Comparison of ENCODE assay signal across 12 mouse cellular contexts in genomic region chr5:24526190-24526888, GRCm38 (mm10). TPM values are rescaled to one million over a fixed set of nuclear protein-coding genes. Genes with fewer than 3 reads are reported as not detected.
DNase-seq lines count a peak whose midpoint lies in the region; ATAC-seq and TF ChIP-seq lines count a peak whose summit lies in the region.
"Had no signal": no experiment of that assay in that cellular context is flagged by ENCODE, and none has a peak within 500 bp of the region (broad histone marks: within the 10 kb centered on the region; RNA-seq: fewer than 3 reads in every experiment).

No protein-coding gene starts in this region.

- H3K4me3 ChIP-seq in kidney, adult 2 months (ENCODE audit: insufficient read depth, low read depth, low read length): peak overlapping the region; percentile 9; the same call in 1 of the 2 replicates
- peak overlapping the region; percentile 38 for H3K4me3 ChIP-seq in embryonic facial prominence, embryonic 12.5 days
- peak overlapping the region; percentile 31 for H3K4me3 ChIP-seq in intestine, embryonic 14.5 days (ENCODE audit: low read depth, low read length)
- no peak overlapping the region for H3K4me3 ChIP-seq in myocyte

- no peak for DNase-seq in kidney, adult 2 months
- no peak for DNase-seq in kidney, adult 18-20 months
- DNase-seq in intestine, embryonic 14.5 days (ENCODE audit: low spot score): no peak
- no peak for DNase-seq in adrenal gland, postnatal 14 days
- no peak for DNase-seq in cerebellum, adult 18-20 months
- no peak for DNase-seq in frontal cortex, postnatal 10 days (ENCODE audit: low spot score in 2 of 2)
- DNase-seq: cerebellum, adult 8-10 months had no signal

- no peaks in the 10 kb centered on the region for H3K4me1 ChIP-seq in kidney, adult 2 months (ENCODE audit: control insufficient read depth, insufficient read depth, low read length)
- peaks cover 12% of the 10 kb centered on the region; the same call in 1 of the 2 replicates for H3K4me1 ChIP-seq in embryonic facial prominence, embryonic 12.5 days
- no peaks in the 10 kb centered on the region for H3K4me1 ChIP-seq in intestine, embryonic 14.5 days (replicated peaks; ENCODE audit: control insufficient read depth, insufficient read depth, low read length)

- H3K36me3 ChIP-seq in kidney, adult 2 months (ENCODE audit: control insufficient read depth, insufficient read depth, low read length): no peaks in the 10 kb centered on the region
- no peaks in the 10 kb centered on the region for H3K36me3 ChIP-seq in embryonic facial prominence, embryonic 12.5 days
- H3K36me3 ChIP-seq in intestine, embryonic 14.5 days (ENCODE audit: control insufficient read depth, insufficient read depth, low read length): no peaks in the 10 kb centered on the region
- H3K36me3 ChIP-seq in myocyte (ENCODE audit: control insufficient read depth, insufficient read depth): no peaks in the 10 kb centered on the region
- H3K36me3 ChIP-seq: G1E had no signal

- H3ac ChIP-seq in myocyte (ENCODE audit: control insufficient read depth, insufficient read length): peak overlapping the region; percentile 15

- TF ChIP-seq POLR2A in kidney, adult 2 months (IDR thresholded peaks at IDR 0.05; ENCODE audit: low read depth, low read length): no peak
- no peak for TF ChIP-seq POLR2A in myocyte (IDR thresholded peaks at IDR 0.05; ENCODE audit: insufficient read length, low read depth)

- H3K79me2 ChIP-seq in myocyte (ENCODE audit: control insufficient read depth, insufficient read depth): no peaks in the 10 kb centered on the region

- H3K27me3 ChIP-seq in kidney, adult 2 months (replicated peaks; ENCODE audit: control insufficient read depth, insufficient read depth, low read length): peaks cover 4% of the 10 kb centered on the region
- peaks cover 96% of the 10 kb centered on the region for H3K27me3 ChIP-seq in embryonic facial prominence, embryonic 12.5 days
- peaks cover 96% of the 10 kb centered on the region for H3K27me3 ChIP-seq in intestine, embryonic 14.5 days (replicated peaks; ENCODE audit: control insufficient read depth, insufficient read depth, low read length)
- H3K27me3 ChIP-seq in myocyte (ENCODE audit: control insufficient read depth, insufficient read depth, insufficient read length): peaks cover 71% of the 10 kb centered on the region

- peak overlapping the region; percentile 33 for H3K9ac ChIP-seq in embryonic facial prominence, embryonic 12.5 days
- no peak overlapping the region for H3K9ac ChIP-seq in intestine, embryonic 14.5 days (ENCODE audit: low read length)

- no peak for TF ChIP-seq CTCF in kidney, adult 2 months (conservative IDR thresholded peaks at IDR 0.05; ENCODE audit: insufficient read depth, insufficient read length, low read depth, low read length)

- H3K27ac ChIP-seq in kidney, adult 2 months (ENCODE audit: insufficient read depth, low read depth, low read length): no peak overlapping the region
- H3K27ac ChIP-seq in embryonic facial prominence, embryonic 12.5 days: no peak overlapping the region
- no peak overlapping the region for H3K27ac ChIP-seq in intestine, embryonic 14.5 days (ENCODE audit: low read depth)

- ATAC-seq in embryonic facial prominence, embryonic 12.5 days (ENCODE audit: insufficient number of reproducible peaks, insufficient read depth, low FRiP score, low TSS enrichment): no peak
- peak; percentile 32; the same call in 1 of the 2 replicates for ATAC-seq in intestine, embryonic 14.5 days (replicated peaks; ENCODE audit: low FRiP score, low TSS enrichment, low read depth)

- H3K4me2 ChIP-seq in embryonic facial prominence, embryonic 12.5 days (replicated peaks): peak overlapping the region; percentile 68
- peak overlapping the region; percentile 75 for H3K4me2 ChIP-seq in intestine, embryonic 14.5 days (ENCODE audit: low read length)
- no peak overlapping the region for H3K4me2 ChIP-seq in myocyte (ENCODE audit: low read depth)

- WGBS in kidney, adult 2 months: 1% methylated on average over 83 of the region's 109 CpGs
- WGBS in embryonic facial prominence, embryonic 12.5 days: 0% methylated on average over 77 of the region's 109 CpGs
- WGBS in intestine, embryonic 14.5 days: under 1% methylated on average over 73 of the region's 109 CpGs

- H3K9me3 ChIP-seq in embryonic facial prominence, embryonic 12.5 days: no peaks in the 10 kb centered on the region
- no peaks in the 10 kb centered on the region for H3K9me3 ChIP-seq in intestine, embryonic 14.5 days (ENCODE audit: control insufficient read depth, low read length)

TF ChIP-seq in myocyte, 11 proteins besides CTCF, POLR2A, EP300 and RAD21:
- TF ChIP-seq CEBPB (IDR thresholded peaks at IDR 0.05; ENCODE audit: insufficient read depth, poor library complexity, severe bottlenecking) (no peak), USF1 (IDR thresholded peaks at IDR 0.05; ENCODE audit: low read depth) (no peak), POLR2AphosphoS2 (IDR thresholded peaks at IDR 0.05; ENCODE audit: insufficient read length, low read depth) (no peak), E2F4 (IDR thresholded peaks at IDR 0.05; ENCODE audit: insufficient read depth) (no peak), MAX (IDR thresholded peaks at IDR 0.05; ENCODE audit: low read depth) (no peak), MYOG (IDR thresholded peaks at IDR 0.05; ENCODE audit: control insufficient read depth in 1 of 3, insufficient read depth in 1 of 3, insufficient read length in 2 of 3, low read depth in 2 of 3) (no peak), SRF (IDR thresholded peaks at IDR 0.05; ENCODE audit: control insufficient read depth, insufficient read length, low read depth) (no peak), REST (IDR thresholded peaks at IDR 0.05; ENCODE audit: insufficient read depth, insufficient read length) (no peak), MYOD1 (IDR thresholded peaks at IDR 0.05; ENCODE audit: control insufficient read depth in 1 of 3, insufficient read length in 2 of 3, low read depth in 2 of 3) (no peak), TCF12 (IDR thresholded peaks at IDR 0.05; ENCODE audit: insufficient read depth, poor library complexity, severe bottlenecking) (no peak), TCF3 (IDR thresholded peaks at IDR 0.05; ENCODE audit: insufficient read length, low read depth) (no peak)
TF ChIP-seq in myocyte: peak in this region for 0.

RNA-seq across cellular contexts. Expression of gene Gbx1, which starts 0.7 kb away (rescaled TPM):
- 0.05 and 0.11 TPM in 2 replicates for polyA plus RNA-seq in kidney, adult 2 months (2012; rRNA removed)
- 0.04 and 0.23 TPM in 2 replicates for polyA plus RNA-seq in embryonic facial prominence, embryonic 12.5 days (2016; fragmentation: Nextera tagmentation; extraction: Ambion mirVana)
- polyA plus RNA-seq in intestine, embryonic 14.5 days (2014; fragmentation: Nextera tagmentation; extraction: Ambion mirVana): 0.07 TPM in 1 of 2 replicates, not detected in the other
- polyA plus RNA-seq in myocyte (2012; fragmentation: generic; extraction: Trizol): 2.5 TPM
- not detected in 2 replicates for total RNA-seq in adrenal gland, postnatal 14 days (2021)
- total RNA-seq: G1E had no signal
- polyA plus RNA-seq: spleen, adult 2 months had no signal

RNA-seq across cellular contexts. Expression of gene Asb10, which starts 14.4 kb away (rescaled TPM):
- polyA plus RNA-seq in kidney, adult 2 months (2012; rRNA removed): 0.38 and 1.6 TPM in 2 replicates
- 0.33 and 1.1 TPM in 2 replicates for polyA plus RNA-seq in embryonic facial prominence, embryonic 12.5 days (2016; fragmentation: Nextera tagmentation; extraction: Ambion mirVana)
- polyA plus RNA-seq in intestine, embryonic 14.5 days (2014; fragmentation: Nextera tagmentation; extraction: Ambion mirVana): 0.28 and 0.32 TPM in 2 replicates
- polyA plus RNA-seq in myocyte (2012; fragmentation: generic; extraction: Trizol): 0.77 TPM
- total RNA-seq in adrenal gland, postnatal 14 days (2021): 0.15 and 0.19 TPM in 2 replicates
- total RNA-seq: G1E had no signal
- polyA plus RNA-seq: G1E had no signal

RNA-seq across cellular contexts. Expression of gene 4931409K22Rik, which starts 30.3 kb away (rescaled TPM):
- 0.10 and 0.14 TPM in 2 replicates for polyA plus RNA-seq in kidney, adult 2 months (2012; rRNA removed)
- polyA plus RNA-seq in embryonic facial prominence, embryonic 12.5 days (2016; fragmentation: Nextera tagmentation; extraction: Ambion mirVana): 0.10 TPM in 1 of 2 replicates, not detected in the other
- polyA plus RNA-seq in intestine, embryonic 14.5 days (2014; fragmentation: Nextera tagmentation; extraction: Ambion mirVana): 0.15 TPM in 1 of 2 replicates, not detected in the other
- polyA plus RNA-seq in myocyte (2012; fragmentation: generic; extraction: Trizol): not detected
- not detected in 2 replicates for total RNA-seq in adrenal gland, postnatal 14 days (2021)
- total RNA-seq: G1E had no signal
- polyA plus RNA-seq: G1E; large intestine, adult 2 months; spleen, adult 2 months had no signal

RNA-seq across cellular contexts. Expression of gene Abcf2, which starts 50.9 kb away (rescaled TPM):
- 40.2 and 47.6 TPM in 2 replicates for polyA plus RNA-seq in kidney, adult 2 months (2012; rRNA removed)
- polyA plus RNA-seq in embryonic facial prominence, embryonic 12.5 days (2016; fragmentation: Nextera tagmentation; extraction: Ambion mirVana): 126 and 128 TPM in 2 replicates
- 97.6 and 98.4 TPM in 2 replicates for polyA plus RNA-seq in intestine, embryonic 14.5 days (2014; fragmentation: Nextera tagmentation; extraction: Ambion mirVana)
- 137 TPM for polyA plus RNA-seq in myocyte (2012; fragmentation: generic; extraction: Trizol)
- 59.3 and 67.0 TPM in 2 replicates for total RNA-seq in adrenal gland, postnatal 14 days (2021)
